Mouse (Mus musculus): Measurements from ENCODE around the gene Atg16l2. TPM values are rescaled to one million over a fixed set of nuclear protein-coding genes. Genes with fewer than 3 reads are reported as not detected.

Atg16l2 gene
- 10 to 100 TPM; 20.6 to 21.7 TPM for total RNA-seq (2021)
- long read RNA-seq, experiment 1, full-length matches to known transcripts: 3 of 14 reads
- long read RNA-seq, experiment 1, partial matches to known transcripts: 1 of 14 reads
- long read RNA-seq, experiment 1, other reads (novel, unspliced or antisense): 10 of 14 reads
- long read RNA-seq, experiment 2, full-length matches to known transcripts: 8 of 28 reads
- long read RNA-seq, experiment 2, partial matches to known transcripts: 1 of 28 reads
- long read RNA-seq, experiment 2, other reads (novel, unspliced or antisense): 19 of 28 reads

DNA sequence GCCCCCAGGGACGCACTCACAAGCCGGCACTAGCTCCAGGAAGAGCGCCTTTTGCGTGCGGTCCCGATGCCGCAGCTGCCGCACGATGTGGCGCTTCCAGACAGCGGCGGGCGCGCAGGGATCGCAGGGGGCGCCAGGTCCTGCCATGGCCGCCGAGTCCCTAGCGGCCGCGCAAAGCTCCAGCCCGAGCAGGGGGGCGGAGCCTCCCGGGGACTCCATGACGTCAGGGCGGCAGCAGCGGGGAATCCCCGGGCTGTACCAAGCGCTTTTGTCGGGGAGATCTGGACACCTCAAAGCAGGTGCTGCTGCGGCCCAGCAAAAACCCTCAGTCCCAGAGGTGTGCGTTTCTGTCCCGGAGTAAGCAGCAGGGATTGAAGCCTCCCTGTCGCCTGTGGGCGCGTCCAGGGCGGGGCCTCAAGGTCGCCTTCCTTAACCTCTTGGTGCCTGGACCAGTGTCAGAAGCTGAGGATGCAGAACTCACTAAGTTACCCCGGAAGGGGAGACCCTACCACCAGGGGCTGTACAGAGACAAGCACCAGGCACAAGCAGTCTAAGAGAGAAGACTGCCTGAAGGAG, at the start of gene Atg16l2:
Gene Atg16l2 (minus strand): TSS at position 371 of the 576 bp plus-strand sequence.
- peak; percentile 74 to 89 for DNase-seq (ENCODE audit: low spot score in 2 of 2)

DNA sequence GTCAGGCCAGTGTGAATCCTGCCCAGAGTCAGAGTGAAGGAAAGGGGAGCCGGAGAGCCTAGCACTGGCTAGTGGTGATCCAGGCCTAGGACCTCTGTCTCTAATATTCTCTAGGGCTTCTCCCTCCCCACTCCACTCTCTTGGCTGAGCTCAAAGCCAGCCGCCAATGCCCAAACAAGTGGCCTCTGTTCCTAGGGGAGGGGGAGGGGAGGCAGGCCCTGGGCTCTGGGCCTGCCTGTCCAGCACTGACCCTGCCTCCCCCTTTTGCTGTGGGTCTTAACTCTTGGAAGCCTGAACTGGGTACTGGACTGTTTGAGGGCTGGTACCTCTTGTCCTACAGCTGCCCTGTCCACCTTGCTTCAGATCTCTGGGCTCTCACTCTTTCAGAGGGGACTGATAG, 47.8 kb upstream of the Atg16l2 start:
- DNase-seq (ENCODE audit: low spot score in 2 of 2): no peak

DNA sequence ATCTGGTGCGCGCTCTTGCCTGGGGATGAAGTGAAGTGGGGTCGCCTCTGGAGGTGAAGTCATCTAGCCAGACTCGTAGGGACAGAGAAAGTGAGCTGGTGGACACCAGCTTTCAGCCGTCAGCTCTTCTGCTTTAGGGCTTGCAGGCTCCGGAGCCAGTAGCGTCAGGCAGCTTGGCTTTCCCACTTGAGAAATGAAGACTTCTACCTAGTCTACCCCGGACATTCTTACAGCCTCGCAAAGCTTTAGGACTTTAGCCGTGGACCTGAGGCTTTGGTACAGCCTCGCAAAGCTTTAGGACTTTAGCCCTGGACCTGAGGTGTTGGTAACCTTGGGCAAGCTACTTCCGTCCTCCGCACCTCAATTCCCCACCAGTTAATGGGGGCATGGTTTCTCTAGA, 46.3 kb upstream of the Atg16l2 start:
- no peak for DNase-seq (ENCODE audit: low spot score in 2 of 2)

DNA sequence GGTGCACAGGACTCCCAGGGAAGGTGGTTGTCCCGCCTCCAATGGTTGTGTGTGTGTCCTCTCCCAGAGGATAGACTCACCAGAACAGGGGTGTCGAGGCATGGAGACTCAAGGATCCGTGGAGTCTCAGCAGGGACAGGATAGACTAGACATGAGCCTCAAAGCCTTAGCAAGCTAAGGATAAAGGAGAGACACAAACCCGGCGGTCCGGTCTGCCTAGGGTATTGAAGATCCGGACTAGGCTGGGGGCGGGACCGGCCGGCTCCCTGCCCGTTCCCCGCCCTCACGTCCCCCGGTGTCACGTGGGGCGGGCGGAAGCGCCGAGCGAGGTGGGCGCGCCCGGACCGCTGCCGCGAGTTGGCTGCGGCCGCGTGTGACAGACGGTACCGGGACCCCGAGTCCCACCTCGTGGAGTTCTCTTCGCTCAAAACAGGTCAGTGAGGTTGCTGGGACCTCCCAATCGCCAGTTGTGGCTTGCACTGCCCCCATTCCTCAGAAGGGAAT, 45.8 kb upstream of the Atg16l2 start, which contains the start of gene Arap1:
Gene Arap1 (plus strand): TSS at position 301 of the 504 bp plus-strand sequence.
- no peak for DNase-seq (ENCODE audit: low spot score in 2 of 2)

DNA sequence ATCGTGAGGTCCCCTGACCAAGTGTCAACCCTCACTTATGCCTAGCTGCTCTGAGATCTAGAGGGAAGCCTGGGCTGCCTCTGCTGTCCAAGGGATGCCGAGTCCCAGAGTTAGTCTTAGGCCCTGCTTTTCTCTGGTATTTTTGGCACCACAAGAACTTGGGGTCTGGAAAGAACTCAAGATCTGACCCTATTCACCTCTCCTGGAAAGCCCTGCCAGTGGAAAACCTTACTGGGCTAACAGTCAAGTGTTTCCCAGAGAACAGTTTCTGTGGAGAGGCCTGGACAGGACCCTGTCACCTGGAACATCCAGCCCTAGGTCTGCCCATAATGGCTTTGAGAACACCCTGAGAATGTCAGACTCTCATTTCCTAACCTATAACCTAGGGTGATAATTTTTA, 44.9 kb upstream of the Atg16l2 start:
- DNase-seq (ENCODE audit: low spot score in 2 of 2): no peak

DNA sequence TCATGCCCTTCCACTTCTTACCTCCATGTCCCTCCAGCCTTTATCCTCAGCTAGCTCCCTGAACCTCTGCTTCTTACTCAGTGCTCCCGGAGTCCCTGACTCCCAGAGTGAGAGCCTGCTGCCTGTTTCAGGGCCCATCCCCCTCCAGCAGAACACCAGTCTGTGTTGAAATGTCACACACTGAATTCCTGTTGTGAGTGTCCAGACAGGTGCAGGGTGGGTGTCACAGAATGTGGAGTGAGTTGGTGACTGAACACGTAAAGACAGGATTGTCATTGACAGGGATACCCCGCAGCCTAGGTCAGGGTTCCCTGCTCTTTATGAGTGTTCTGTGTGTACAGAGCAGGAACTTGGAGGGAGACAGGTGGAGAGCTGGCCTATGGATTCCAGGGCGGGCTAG, 42.8 kb upstream of the Atg16l2 start:
- DNase-seq (ENCODE audit: low spot score in 2 of 2): no peak

DNA sequence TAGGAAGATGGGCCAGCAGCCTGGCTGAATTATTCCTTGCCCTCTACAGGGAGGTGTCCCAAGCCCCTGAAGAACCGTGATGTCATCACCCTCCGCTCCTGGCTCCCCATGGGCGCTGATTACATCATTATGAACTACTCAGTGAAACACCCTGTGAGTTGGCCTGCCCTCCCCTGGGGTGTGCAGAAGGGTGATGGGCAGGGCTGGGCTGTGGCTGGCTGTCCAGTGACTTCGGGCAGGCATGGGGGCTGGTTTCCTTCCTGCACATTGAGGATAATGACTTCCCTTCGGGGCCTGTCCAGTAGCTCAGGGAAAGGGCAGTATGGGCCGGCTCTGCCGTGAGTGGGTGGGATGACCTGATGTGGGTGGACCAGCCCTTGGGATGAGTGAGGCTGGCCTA, 41.1 kb upstream of the Atg16l2 start:
- DNase-seq (ENCODE audit: low spot score in 2 of 2): no peak

DNA sequence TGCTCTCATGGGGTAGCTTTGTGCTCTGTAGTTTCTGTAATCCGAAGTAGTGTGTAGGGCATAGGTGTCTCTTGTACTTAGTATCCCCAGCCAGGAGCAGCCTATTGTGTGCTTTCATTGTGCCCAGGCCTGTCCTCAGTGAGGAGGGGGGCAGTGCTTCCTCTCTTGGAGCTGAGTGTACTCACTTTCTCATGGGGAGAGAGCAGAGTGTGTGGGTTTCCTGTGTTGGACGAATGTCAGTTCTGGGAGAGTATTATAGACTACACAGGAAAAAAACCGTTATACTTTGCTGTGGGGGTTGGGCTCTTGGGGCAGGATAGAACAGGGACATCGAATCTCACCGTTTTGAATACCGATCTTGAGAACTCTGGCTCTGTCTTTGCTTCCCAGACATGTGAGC, 39.4 kb upstream of the Atg16l2 start:
- no peak for DNase-seq (ENCODE audit: low spot score in 2 of 2)

DNA sequence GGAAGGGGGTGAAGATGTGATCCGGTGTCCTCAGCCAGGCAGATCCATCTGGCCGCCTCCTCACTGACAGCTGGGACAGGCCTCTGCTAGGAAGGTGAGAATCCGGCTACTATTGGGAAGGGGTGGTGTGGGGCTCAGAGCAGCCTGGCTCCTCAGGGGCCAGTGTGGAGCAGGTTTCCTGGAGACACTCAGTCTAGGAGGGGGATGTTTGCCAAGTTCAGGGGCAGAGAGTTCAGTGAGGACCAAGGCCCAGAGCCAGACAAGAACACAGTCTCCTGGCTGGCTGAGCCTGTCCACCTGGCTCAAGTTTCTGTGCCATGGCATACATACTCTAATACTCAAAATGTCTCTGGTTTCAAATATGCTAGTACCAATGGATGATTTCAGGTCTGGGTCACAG, 35.4 kb upstream of the Atg16l2 start:
- no peak for DNase-seq (ENCODE audit: low spot score in 2 of 2)

DNA sequence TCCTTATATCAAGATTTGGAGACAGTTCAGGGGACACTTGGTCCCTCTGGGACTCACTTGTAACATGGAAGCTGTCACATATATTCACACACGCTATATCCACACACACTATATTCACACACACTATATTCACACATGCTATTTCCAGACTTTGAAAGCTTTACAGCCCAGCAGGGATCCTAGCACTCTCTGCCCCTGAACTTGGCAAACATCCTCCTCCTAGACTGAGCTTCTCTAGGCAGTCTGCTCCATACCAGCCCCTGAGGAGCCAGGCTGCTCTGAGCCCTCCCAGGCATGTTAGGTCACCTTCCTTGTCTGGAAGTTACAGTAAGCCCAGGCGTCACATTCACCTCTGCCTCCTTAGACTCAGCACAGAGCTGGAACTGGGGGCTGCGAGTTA, 34.6 kb upstream of the Atg16l2 start:
- DNase-seq (ENCODE audit: low spot score in 2 of 2): no peak

DNA sequence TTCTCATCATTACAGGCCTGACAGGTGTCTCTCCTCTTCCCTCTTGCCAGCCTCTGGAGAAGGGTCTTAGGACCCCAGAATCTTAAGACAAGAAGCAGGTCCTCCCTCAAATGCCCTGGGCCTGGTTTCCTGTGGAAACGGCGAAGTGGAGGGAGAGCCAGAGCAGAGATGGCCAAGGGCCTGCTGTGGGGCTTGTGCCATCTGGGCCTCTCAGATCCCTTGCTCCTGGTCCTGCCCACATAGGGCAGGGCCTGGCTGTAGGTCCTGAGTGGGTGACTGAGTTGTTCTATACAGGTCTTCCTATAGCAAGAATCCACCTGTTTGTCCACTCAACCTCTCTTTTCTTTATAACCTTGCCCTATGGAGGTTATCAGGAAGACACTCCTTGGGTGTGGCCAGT, 33.2 kb upstream of the Atg16l2 start:
- no peak for DNase-seq (ENCODE audit: low spot score in 2 of 2)

DNA sequence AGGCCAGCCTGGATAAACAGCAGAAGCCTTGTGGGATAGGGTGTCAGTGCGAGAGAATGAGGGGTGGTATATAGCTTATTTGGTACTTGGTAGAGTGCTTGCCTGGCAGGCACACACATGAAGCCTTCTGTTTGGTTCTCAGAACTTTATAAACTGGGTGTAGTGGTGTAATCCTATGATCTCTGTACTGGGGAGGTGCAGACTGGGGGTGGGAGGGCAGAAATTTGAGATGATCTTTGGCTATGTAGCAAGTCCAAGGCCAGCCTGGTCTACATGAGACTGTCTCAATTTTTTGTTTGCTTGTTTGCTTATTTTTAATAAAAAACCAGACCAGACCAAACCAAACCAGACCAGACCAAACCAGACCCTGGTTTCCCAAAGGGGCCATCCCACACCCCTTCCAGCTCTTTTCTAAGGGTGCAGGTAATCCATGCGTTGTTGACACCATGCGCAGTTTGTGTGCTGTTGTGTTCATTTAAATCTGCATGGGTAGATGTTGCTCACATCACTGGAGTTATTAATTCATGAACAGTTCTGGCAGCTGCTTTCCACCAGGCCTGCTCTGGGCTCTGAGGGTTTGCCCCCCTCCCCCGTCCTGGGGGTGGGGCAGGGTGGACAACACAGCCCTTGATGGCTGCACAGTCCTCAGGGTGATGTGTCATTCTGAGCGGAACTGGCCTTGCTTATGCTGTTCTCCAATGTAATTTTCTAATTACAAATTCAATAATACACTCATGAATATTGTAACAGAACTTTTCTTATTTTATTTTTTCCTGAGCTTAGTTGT, 30.2 kb upstream of the Atg16l2 start:
- DNase-seq (ENCODE audit: low spot score in 2 of 2): no peak

DNA sequence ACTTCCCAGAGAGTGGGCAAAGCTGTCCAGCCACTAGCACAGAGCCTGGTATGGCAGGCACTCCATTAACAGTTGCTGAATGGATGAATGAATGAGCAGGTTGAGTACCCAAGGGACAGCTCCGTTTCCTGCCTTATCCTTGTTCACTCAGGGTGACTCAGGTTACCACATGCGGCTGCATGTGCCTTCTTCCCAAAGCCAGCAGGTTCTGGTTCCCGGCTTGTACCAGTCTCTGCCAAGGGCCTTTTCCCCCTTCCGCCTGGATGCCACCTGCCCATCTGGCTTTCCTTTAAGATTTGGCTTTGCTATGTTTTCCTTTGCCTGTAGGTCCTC, 28.8 kb upstream of the Atg16l2 start:
- no peak for DNase-seq (ENCODE audit: low spot score in 2 of 2)

DNA sequence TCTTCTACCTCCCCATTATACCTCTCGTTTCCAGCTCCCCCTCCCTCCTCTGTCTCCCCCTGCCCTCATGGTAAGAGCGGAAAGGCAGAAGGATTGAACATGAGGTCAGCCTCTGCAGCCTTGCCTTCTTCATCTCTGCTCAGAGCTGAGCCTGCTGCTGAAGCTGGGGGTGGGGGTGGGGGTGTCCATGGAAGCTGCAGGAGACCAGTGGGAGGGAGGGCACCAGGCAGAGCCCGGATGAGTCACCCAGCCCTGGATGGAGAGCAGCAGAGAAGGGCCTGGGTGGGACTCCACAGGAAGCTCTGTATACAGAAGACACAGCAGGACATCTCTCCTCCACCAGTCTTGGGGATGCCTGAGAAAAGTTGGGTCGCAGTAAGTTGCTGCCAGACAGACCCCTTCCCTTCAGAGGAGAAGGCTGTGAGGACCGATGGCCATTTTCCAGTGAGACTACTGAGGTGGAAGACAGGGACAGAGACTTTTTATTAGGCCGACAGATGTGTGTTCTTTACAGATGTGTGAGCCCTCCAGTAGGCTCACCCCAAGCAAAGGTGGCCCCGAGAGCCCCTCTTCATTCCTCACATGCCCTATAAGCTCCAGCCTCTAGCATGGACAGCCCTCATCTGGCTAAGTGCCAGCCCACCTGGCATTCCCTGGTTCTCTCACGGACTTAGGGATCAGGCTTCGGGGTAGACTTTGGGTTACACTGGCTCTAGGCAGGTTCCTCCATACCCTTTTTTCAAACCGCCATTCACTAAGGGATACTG, 28.2 kb upstream of the Atg16l2 start:
- no peak for DNase-seq (ENCODE audit: low spot score in 2 of 2)

DNA sequence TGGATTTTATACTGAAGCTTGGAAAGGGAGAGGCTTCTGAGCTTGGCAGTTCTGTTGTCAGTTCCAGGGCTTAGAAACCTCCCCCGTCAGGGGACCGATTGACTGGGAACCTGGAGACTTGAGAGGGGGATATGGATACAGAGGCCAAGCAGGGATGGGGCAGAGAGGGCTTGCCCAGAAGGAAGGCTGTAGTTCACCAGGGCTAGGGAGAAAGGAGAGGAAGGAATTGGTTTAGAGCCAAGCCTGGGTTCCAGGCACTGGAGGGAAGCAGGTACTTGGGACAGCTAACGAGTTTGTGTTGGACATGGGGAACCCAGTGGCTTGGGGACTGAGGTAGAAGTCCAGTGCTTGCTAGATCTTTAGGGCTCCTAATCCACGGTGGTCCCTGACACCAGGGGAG, 27.6 kb upstream of the Atg16l2 start:
- no peak for DNase-seq (ENCODE audit: low spot score in 2 of 2)

DNA sequence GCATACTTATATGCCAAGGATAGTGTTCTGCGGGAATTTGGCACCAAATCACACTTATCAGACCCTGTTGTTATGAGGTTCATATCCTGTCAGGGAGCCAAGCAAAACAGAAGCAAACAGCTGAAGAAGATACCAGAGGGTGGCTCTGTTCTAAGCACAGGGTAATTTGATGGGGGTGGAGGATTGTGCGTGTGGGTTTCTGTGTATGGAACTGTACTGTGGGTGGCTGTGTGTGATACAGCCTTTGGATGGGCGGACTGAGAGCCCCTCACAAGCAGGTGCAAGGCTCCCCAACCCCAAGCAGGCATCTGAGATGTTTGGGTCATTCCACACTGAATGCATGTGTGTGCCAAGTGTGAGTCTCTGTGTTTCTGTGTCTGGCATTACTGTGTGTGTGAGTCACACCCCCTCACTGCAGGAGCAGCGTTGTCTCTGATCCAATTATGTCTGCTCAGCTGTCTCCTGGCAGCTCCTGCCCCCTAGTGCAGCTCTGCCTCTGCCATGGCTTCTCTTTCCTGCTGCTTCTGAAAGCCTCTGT, 26.6 kb upstream of the Atg16l2 start:
- no peak for DNase-seq (ENCODE audit: low spot score in 2 of 2)

DNA sequence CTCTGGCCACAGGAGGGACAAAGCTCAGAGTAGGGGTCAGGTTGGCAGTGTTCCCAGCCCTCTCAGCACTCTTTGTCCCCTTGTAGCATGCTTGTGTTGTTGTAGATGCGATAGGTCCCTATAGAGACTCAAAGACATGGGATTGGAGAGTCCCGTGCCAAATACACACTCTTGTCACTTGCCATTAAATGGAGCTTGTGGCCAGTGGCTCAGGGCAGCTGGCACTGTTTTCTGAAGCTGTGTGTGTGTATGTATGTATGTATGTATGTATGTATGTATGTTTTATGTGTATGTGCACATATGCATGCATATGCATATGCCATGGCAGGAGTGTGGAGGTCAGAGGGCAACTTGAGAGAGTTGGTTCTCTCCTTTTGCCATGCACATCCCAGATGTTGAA, 25.7 kb upstream of the Atg16l2 start:
- DNase-seq (ENCODE audit: low spot score in 2 of 2): no peak

DNA sequence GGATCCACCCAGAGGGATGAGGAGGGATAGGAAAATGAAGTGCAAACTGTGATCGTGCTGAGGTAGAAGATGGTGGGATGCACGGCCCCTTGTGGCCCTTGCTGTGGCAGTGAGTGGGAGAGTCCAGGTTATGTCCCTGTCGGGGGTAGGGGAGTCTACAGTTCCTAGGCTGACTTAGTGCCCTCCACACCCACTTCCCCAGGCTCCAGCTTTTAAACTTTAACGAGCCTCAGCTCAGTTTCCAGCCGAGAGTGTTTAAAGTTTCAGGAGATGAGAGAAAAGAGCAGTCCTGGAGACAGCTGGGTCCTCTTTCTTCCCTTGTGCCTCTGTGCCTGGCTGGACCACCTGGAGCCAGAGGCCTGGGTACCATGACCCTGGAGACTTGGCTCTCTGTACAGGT, 25.2 kb upstream of the Atg16l2 start:
- DNase-seq (ENCODE audit: low spot score in 2 of 2): no peak

DNA sequence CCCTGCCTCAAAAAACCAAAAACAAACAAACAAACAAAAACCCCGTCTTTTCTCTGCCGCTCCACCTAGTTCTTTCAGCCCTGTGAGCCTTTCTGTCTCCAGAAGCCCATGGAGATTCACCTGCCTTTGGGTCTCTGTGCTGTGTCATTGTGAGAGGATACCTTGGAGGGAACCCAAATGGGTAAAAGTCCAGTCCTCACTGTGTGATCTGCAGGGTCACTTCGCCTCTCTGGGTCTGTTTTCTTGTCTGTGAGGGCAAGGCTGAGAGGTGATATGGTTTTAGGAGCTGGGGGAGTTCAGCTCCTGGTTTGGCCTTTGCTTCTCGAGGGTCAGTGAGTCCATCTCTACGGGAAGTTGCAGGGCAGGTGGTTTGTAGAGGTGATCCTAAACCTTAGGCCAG, 24.0 kb upstream of the Atg16l2 start:
- no peak for DNase-seq (ENCODE audit: low spot score in 2 of 2)

DNA sequence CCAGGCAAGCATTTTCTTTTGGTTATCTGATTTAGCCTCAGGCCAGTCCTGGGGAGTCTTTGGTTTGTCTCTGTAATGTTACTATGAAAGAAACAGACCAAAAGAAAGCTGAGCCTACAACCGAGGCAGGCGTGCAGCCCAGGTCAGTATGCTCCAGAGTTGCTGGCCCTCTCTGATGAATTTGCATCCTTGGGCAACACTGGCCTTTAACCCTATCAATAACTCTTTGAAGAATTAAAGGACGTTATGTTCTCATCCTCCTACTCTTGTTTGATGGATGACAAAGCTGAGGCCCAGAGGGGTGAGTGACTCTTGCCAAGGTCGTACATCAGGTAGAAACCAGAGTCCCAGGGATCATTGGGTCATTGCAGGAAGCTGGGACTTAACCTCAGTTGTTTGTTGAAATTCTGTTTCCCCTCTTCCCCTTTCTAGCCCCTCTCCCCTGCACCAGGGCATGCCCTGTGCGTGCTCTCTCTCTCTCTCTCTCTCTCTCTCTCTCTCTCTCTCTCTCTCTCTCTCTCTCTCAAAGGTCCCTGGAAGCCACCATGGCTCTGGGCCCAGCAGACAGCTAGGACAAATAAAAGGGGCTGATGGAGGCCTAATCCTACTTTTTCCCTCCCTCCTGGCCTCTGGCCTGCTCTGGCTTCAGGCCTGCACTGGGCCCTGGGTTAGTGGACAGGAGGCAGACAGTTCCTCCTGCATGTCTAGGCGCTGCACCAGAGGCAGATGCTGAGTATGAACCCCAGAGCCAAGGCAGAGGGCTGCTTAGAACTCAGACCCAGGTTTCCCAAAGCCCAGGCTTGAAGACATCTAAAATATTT, 22.3 kb upstream of the Atg16l2 start:
- DNase-seq (ENCODE audit: low spot score in 2 of 2): no peak
